Mouse (Mus musculus): ENCODE data around the gene Afg3l1.
"Not testable (repeated sequence)": the region's sequence is repeated elsewhere in the genome, so short reads cannot be mapped to it uniquely, and the experiment has no call there.

The Afg3l1 gene

DNA sequence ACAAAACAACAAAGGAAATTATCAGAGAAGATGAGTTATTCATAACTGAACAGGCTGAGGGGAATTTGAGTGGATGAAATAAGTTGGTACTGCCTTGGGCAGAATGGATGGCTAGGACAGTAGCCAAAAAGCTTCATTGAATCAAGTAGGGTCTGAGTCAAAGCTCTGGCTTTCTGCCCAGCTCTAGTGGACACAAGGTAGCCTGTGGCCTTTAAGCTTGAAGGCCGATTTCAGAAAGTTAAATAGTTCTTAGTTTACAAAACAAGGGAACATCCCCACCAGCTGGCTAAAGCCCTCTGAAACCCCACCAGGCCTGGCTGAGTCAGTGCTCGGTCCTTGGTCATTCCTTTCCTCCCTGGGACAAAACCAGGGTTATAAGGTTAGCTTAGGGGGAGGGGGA, 38.9 kb downstream of the Afg3l1 start:
- no peak for DNase-seq (ENCODE audit: low read depth, low spot score)

DNA sequence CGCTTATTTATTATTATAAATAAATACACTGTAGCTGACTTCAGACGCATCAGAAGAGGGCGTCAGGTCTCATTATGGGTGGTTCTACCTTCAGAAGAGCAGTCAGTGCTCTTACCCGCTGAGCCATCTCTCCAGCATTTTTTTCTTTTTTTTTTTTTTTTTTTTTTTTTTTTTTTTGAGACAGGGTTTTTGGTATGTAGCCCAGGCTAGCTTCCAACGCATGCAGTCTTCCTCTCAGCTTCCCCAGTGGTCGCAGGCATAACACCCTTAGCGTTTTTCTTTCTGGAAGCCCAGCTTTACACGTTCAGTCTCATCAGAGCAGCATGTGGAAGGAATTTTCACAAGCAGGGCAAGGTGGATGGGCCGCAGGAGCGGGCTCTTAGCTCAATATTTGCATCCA, 40.5 kb downstream of the Afg3l1 start:
- DNase-seq (ENCODE audit: low read depth, low spot score) = no peak

DNA sequence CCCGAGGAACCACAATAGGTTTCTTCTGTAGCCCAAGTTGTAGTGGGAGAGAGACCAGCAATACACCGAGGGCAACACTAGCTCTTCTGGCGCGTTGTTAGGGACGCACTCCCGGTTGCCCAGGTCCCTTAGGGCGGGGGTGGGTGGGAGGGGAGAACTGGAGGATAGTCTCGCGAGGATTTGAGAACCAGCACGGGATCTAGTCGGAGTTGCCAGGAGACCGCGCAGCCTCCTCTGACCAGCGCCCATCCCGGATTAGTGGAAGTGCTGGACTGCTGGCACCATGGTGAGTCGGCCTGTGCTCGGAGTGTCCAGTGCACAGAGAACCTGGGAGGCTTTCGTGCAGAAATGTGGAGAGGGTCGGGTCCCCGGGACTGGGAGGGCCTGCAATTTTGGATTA, 41.0 kb downstream of the Afg3l1 start, which contains the start of gene Gas8:
Gene Gas8 (plus strand): TSS at position 168 of the 400 bp plus-strand sequence.
- DNase-seq (ENCODE audit: low read depth, low spot score) = peak; percentile 86

DNA sequence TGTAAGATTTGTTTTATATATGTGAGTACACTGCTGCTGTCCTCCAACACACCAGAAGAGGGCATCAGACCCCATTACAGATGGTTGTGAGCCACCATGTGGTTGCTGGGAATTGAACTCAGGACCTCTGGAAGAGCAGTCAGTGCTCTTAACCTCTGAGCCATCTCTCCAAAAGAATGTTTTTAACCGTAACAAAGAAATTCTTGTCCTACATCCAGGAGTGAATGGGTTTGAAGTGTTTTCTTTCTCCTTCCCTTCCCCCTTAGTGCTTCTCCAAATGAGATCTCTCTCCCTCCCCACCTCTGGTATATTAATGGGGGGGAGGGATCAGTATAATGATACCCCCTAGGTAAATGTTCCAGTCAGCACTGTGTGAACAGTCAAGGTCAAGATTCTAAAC, 42.3 kb downstream of the Afg3l1 start:
- not testable (repeated sequence) for DNase-seq (ENCODE audit: low read depth, low spot score)

DNA sequence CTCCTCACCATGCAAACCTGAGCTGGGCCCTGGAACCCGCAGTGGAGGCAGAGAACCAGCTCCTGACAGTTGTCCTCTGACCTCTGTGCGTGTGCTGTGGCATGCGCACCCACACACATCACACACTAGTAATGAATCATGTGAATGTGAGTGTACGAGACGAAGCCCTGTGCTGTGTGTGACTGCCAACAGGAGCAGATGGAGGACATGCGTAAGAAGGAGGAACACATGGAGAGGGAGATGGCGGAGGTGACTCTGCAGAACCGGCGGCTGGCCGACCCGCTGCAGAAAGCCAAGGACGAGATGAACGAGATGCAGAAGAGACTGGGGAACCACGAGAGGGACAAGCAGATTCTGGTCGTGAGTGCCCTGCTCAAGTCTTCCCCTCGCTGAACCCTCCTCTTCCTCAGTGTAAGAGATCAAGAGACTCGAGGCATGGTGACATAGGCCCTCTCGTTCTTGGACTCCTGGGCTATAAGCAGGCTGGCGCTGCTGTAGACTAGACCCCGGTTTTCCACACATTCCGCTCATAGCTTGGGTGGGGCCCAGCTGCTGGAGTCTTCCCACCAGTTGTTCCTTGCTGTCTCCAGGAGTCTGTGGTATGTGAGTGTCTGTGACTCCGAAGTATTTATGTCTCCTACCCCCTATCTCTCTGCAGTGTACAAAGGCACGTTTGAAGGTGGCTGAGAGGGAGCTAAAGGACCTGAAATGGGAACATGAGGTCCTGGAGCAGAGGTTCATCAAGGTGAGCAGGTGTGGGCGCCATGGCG, 50.2 kb downstream of the Afg3l1 start:
- DNase-seq (ENCODE audit: low read depth, low spot score) = no peak

DNA sequence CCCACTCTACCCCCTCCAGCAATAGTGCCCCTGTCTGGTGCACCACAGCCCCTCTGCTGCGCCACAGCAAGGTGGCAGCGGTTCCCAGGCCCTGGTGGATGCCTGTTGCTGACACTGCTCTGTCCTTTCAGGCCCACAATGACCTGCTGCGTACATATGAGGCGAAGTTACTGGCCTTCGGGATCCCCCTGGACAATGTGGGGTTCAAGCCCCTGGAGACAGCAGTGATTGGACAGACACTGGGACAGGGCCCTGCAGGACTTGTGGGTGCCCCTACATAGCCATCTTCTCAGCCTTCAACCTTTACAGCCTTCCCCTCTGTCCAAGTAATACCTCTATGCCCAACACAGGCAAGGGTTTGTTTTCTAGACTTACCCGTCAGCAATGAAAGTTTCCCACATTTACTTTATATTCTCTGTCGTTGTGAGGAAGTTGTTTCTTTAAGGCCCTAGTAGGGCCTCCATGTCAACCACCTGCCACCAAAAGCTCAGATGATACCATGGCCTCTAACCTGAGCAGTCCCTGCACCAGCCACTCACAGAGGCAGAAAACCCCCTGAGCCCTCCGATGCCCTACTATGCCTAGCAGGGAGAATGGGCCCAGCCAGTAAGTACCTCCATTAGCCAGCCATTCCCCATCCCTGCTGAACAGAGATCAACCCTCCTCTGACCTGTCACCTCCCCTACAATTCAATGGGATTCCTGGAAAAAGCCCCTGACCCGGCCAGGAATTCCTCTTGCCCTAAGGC, 58.7 kb downstream of the Afg3l1 start:
- DNase-seq (ENCODE audit: low read depth, low spot score) = no peak

DNA sequence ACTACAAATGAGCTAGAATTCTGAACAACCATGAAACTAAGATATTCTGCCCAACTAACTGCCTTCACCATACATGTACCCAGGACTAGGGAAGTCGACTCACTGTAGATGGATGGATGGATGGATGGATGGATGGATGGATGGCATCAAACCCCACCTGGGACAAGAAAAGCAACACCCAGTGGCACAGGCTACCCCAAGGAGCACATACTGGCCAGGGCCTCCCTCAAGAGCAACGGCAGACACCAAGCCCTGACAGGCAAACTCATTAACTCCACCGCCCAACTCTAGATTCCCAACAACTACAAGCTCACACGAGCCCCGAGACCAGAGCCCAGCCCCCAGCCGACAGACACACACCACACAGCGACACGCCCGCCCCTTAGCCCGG, 59.3 kb downstream of the Afg3l1 start:
- no peak for DNase-seq (ENCODE audit: low read depth, low spot score)

DNA sequence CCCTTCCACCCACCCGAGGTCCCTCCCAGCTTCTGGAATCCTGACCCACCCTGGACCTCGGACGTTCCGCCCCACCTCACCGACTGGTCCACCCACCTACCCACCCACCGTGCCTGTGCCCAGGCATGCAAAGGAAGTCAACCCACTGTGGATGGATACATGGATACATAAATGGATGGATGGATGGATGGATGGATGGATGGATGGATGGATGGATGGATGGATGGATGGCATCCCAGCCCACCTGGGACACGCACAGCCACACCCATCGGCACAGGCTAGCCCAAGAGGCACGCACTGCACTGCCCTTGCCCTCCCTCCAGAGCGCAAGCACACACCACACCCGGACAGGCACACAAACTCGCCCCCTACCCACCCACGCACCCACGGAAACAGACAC, 59.9 kb downstream of the Afg3l1 start:
- DNase-seq (ENCODE audit: low read depth, low spot score) = not testable (repeated sequence)

Measured in retina, adult 2 months (tissue).